8 mouse cellular contexts compared by ENCODE assay signal in the genomic region with DNA sequence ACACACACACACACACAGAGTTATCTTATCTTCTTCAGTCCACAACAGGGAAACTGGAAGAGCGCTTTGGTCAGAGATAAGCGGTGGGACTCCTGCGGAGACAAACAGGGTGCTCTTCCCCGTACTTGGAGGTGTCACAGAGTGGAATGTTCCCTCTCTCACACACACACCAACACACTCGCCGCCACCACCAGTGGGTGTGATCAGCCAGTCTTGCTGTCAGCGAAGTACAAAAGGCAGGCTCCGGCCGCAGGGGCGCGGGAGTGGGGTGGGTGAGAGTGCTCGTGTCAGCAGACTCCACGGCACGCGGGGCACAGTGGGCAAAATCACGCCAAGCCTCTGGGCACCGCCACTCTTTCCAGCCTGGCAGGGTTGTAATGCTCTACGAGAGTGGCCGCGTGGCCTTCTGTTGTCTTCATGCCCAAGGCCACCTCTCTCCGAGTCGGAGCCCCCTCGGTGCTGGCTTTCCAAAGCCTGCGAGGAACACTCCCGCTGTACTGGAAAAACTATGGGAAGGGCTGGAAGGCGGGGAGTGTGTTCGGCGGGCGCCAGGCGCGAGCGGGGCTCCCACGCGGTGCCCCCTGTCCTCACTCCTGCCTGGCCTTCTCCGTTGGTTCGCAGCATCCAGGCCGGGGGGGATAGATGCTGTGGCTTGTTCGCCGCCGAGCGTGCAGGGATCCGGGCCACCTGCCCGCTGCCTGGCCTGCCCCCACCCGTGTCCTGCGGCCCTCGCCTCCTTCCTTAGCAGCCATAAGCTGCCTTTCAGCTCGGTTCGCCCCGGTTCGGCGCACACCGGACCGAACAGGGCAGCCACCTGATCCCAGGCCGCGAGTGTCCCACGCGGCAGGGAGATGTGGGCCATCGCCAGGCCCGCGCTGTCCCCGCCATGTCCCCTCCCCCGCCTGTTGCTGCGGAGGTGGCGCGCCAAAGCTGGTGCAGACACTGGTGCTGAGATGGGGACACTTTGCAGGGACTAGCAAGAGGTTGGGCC. TPM values are rescaled to one million over a fixed set of nuclear protein-coding genes. Genes with fewer than 3 reads are reported as not detected.
DNase-seq lines count a peak whose midpoint lies in the region; ATAC-seq and TF ChIP-seq lines count a peak whose summit lies in the region.

No protein-coding gene starts in this region.

- peak; percentile 19 for DNase-seq in lung, embryonic 14.5 days
- no peak for DNase-seq in lung, postnatal 25 days (ENCODE audit: low spot score)
- DNase-seq in cerebellum, postnatal 10 days, result peak; percentile 69
- DNase-seq in limb, embryonic 10.5 days (ENCODE audit: low spot score), result peak; percentile 67
- no peak for DNase-seq in frontal cortex, adult 2 months (ENCODE audit: extremely low spot score in 1 of 2, low spot score in 1 of 2)
- DNase-seq in gastrocnemius, adult 8-10 months (ENCODE audit: low spot score in 2 of 2), result no peak

- no peak for TF ChIP-seq POLR2A in olfactory bulb, adult 2 months (IDR thresholded peaks at IDR 0.05; ENCODE audit: insufficient read depth, low read depth, low read length)

- peak overlapping the region; percentile 36 for H3K4me3 ChIP-seq in lung, embryonic 14.5 days (ENCODE audit: low read depth, low read length)
- peak overlapping the region; percentile 74 for H3K4me3 ChIP-seq in heart, embryonic 13.5 days
- H3K4me3 ChIP-seq in limb, embryonic 10.5 days, result peak overlapping the region; percentile 49
- peak overlapping the region; percentile 13 for H3K4me3 ChIP-seq in olfactory bulb, adult 2 months (ENCODE audit: insufficient read depth, low read depth, low read length)

- H3K36me3 ChIP-seq in lung, embryonic 14.5 days (ENCODE audit: insufficient read depth), result no peaks in the 10 kb centered on the region
- no peaks in the 10 kb centered on the region for H3K36me3 ChIP-seq in heart, embryonic 13.5 days
- H3K36me3 ChIP-seq in limb, embryonic 10.5 days, result no peaks in the 10 kb centered on the region

- no peak for ATAC-seq in lung, embryonic 14.5 days (ENCODE audit: insufficient read depth)
- no peak; the same call in 1 of the 2 replicates for ATAC-seq in heart, embryonic 13.5 days (ENCODE audit: extremely low read depth, insufficient number of reproducible peaks, low FRiP score, low TSS enrichment)

- WGBS in lung, embryonic 14.5 days, result 1% methylated on average over 65 of the region's 65 CpGs
- WGBS in heart, embryonic 13.5 days, result 1% methylated on average over 65 of the region's 65 CpGs
- WGBS in limb, embryonic 10.5 days, result under 1% methylated on average over 65 of the region's 65 CpGs
- WGBS in olfactory bulb, adult 2 months, result 8% methylated on average over 65 of the region's 65 CpGs

- peak overlapping the region; percentile 36 for H3K9ac ChIP-seq in lung, embryonic 14.5 days
- peak overlapping the region; percentile 82 for H3K9ac ChIP-seq in heart, embryonic 13.5 days

- no peak overlapping the region for H3K27ac ChIP-seq in lung, embryonic 14.5 days (ENCODE audit: low read depth)
- peak overlapping the region; percentile 58 for H3K27ac ChIP-seq in heart, embryonic 13.5 days (replicated peaks)
- H3K27ac ChIP-seq in limb, embryonic 10.5 days, result peak overlapping the region; percentile 56; the same call in 1 of the 2 replicates
- H3K27ac ChIP-seq in olfactory bulb, adult 2 months (ENCODE audit: insufficient read depth, low read depth, low read length), result no peak overlapping the region

- H3K9me3 ChIP-seq in lung, embryonic 14.5 days (ENCODE audit: low read depth, low read length), result no peaks in the 10 kb centered on the region
- no peaks in the 10 kb centered on the region for H3K9me3 ChIP-seq in heart, embryonic 13.5 days
- H3K9me3 ChIP-seq in limb, embryonic 10.5 days (replicated peaks), result no peaks in the 10 kb centered on the region

- TF ChIP-seq CTCF in lung, embryonic 14.5 days (IDR thresholded peaks at IDR 0.05; ENCODE audit: low read depth), result no peak
- no peak for TF ChIP-seq CTCF in olfactory bulb, adult 2 months (IDR thresholded peaks at IDR 0.05; ENCODE audit: insufficient read depth, low read depth, low read length)

- H3K27me3 ChIP-seq in lung, embryonic 14.5 days (ENCODE audit: insufficient read depth, low read length), result peaks cover 72% of the 10 kb centered on the region
- peaks cover 39% of the 10 kb centered on the region for H3K27me3 ChIP-seq in heart, embryonic 13.5 days (replicated peaks)
- peaks cover 89% of the 10 kb centered on the region for H3K27me3 ChIP-seq in limb, embryonic 10.5 days (ENCODE audit: low read depth, poor library complexity, severe bottlenecking)

- H3K4me2 ChIP-seq in lung, embryonic 14.5 days, result peak overlapping the region; percentile 70
- peak overlapping the region; percentile 78 for H3K4me2 ChIP-seq in heart, embryonic 13.5 days

- peaks cover 3% of the 10 kb centered on the region; the same call in 1 of the 2 replicates for H3K4me1 ChIP-seq in lung, embryonic 14.5 days (ENCODE audit: insufficient read depth)
- peaks cover 49% of the 10 kb centered on the region for H3K4me1 ChIP-seq in heart, embryonic 13.5 days
- peaks cover 44% of the 10 kb centered on the region for H3K4me1 ChIP-seq in limb, embryonic 10.5 days
- peaks cover 20% of the 10 kb centered on the region for H3K4me1 ChIP-seq in olfactory bulb, adult 2 months (ENCODE audit: control insufficient read depth, insufficient read depth, low read length)

RNA-seq across cellular contexts. Expression of a gene that starts 4.5 kb away (rescaled TPM):
- polyA plus RNA-seq in lung, embryonic 14.5 days (2014; fragmentation: Nextera tagmentation; extraction: Ambion mirVana), result 2.0 and 2.4 TPM in 2 replicates
- polyA plus RNA-seq in heart, embryonic 13.5 days (2015; fragmentation: Nextera tagmentation; extraction: Ambion mirVana), result 16.0 and 17.5 TPM in 2 replicates
- 0.28 and 0.46 TPM in 2 replicates for polyA plus RNA-seq in limb, embryonic 10.5 days (2016; fragmentation: Nextera tagmentation; extraction: Ambion mirVana)
- polyA plus RNA-seq in olfactory bulb, adult 2 months (2012; ENCODE audit: insufficient read depth, insufficient read length, low replicate concordance, missing spikeins), result not detected in 2 replicates
- polyA plus RNA-seq in frontal cortex, adult 2 months (2012; rRNA removed), result 2.8 and 2.9 TPM in 2 replicates
- 1 to 10 TPM; 1.8 to 2.3 (median 2.1) TPM for total RNA-seq in gastrocnemius, adult 8-10 months (2022)

Comparison
In these comparisons a context has a peak if more than half of its experiments do, and no peak if none do; other contexts are left out.
1. DNase-seq: peak in lung, embryonic 14.5 days (single experiment), cerebellum, postnatal 10 days (2 of 2) and limb, embryonic 10.5 days (single experiment); none in lung, postnatal 25 days (single experiment), frontal cortex, adult 2 months (0 of 2) and gastrocnemius, adult 8-10 months (0 of 2).
2. H3K27ac ChIP-seq: peak in heart, embryonic 13.5 days (single experiment) and limb, embryonic 10.5 days (single experiment); none in lung, embryonic 14.5 days (single experiment) and olfactory bulb, adult 2 months (single experiment).
3. H3K4me3 ChIP-seq: peak in every context shown above with its lines; median percentile 74 in heart, embryonic 13.5 days; 49 in limb, embryonic 10.5 days; 36 in lung, embryonic 14.5 days; 13 in olfactory bulb, adult 2 months.